Mouse (Mus musculus): ENCODE data around the gene Kcnt1. TPM values are rescaled to one million over a fixed set of nuclear protein-coding genes. Genes with fewer than 3 reads are reported as not detected.

Gene Kcnt1
- polyA plus RNA-seq (2015; fragmentation: Nextera tagmentation; extraction: Ambion mirVana) = 32.2 and 34.0 TPM in 2 replicates

GRCm38 (mm10) chr2:25863337-25864131, at the start of gene Kcnt1:
TSS of gene Kcnt1 (plus strand) at chr2:25863734.

GRCm38 (mm10) chr2:25815748-25816147, 47.8 kb upstream of the Kcnt1 start, which contains the start of gene Glt6d1:
TSS of gene Glt6d1 (minus strand) at chr2:25815848.

GRCm38 (mm10) chr2:25822806-25823205, 40.7 kb upstream of the Kcnt1 start, which contains the start of gene Lcn9:
TSS of gene Lcn9 (plus strand) at chr2:25823153.

GRCm38 (mm10) chr2:25847226-25847625, 16.3 kb upstream of the Kcnt1 start, which contains the start of gene Sohlh1:
TSS of gene Sohlh1 (minus strand) at chr2:25847248.

Other genes starting within 250 kb of the Kcnt1 start
- 0.45 and 0.50 TPM in 2 replicates for gene Ccdc183, start 246.1 kb upstream of the Kcnt1 start, polyA plus RNA-seq (2015; fragmentation: Nextera tagmentation; extraction: Ambion mirVana)
- gene Tmem141, start 241.7 kb upstream of the Kcnt1 start, polyA plus RNA-seq (2015; fragmentation: Nextera tagmentation; extraction: Ambion mirVana) = 63.4 and 65.7 TPM in 2 replicates
- gene Fcna, start 235.7 kb upstream of the Kcnt1 start, polyA plus RNA-seq (2015; fragmentation: Nextera tagmentation; extraction: Ambion mirVana) = 13.4 and 13.6 TPM in 2 replicates
- gene Lcn8, start 210.6 kb upstream of the Kcnt1 start, polyA plus RNA-seq (2015; fragmentation: Nextera tagmentation; extraction: Ambion mirVana) = not detected in 2 replicates
- not detected in 2 replicates for gene Lcn5, start 205.8 kb upstream of the Kcnt1 start, polyA plus RNA-seq (2015; fragmentation: Nextera tagmentation; extraction: Ambion mirVana)
- gene Lcn6, start 186.9 kb upstream of the Kcnt1 start, polyA plus RNA-seq (2015; fragmentation: Nextera tagmentation; extraction: Ambion mirVana) = not detected in 2 replicates
- gene Lcn10, start 181.0 kb upstream of the Kcnt1 start, polyA plus RNA-seq (2015; fragmentation: Nextera tagmentation; extraction: Ambion mirVana) = not detected in 2 replicates
- gene Obp2a, start 163.7 kb upstream of the Kcnt1 start, polyA plus RNA-seq (2015; fragmentation: Nextera tagmentation; extraction: Ambion mirVana) = not detected in 2 replicates
- 259 and 263 TPM in 2 replicates for gene Bmyc, start 157.0 kb upstream of the Kcnt1 start, polyA plus RNA-seq (2015; fragmentation: Nextera tagmentation; extraction: Ambion mirVana)
- gene Obp2b, start 126.7 kb upstream of the Kcnt1 start, polyA plus RNA-seq (2015; fragmentation: Nextera tagmentation; extraction: Ambion mirVana) = not detected in 2 replicates
- gene Lcn3, start 98.2 kb upstream of the Kcnt1 start, polyA plus RNA-seq (2015; fragmentation: Nextera tagmentation; extraction: Ambion mirVana) = not detected in 2 replicates
- gene Lcn11, start 86.7 kb upstream of the Kcnt1 start, polyA plus RNA-seq (2015; fragmentation: Nextera tagmentation; extraction: Ambion mirVana) = not detected in 2 replicates
- gene Gm13539, start 81.5 kb upstream of the Kcnt1 start, polyA plus RNA-seq (2015; fragmentation: Nextera tagmentation; extraction: Ambion mirVana) = not detected in 2 replicates
- gene Glt6d1, start 47.9 kb upstream of the Kcnt1 start, polyA plus RNA-seq (2015; fragmentation: Nextera tagmentation; extraction: Ambion mirVana) = not detected in 2 replicates
- gene Lcn9, start 40.6 kb upstream of the Kcnt1 start, polyA plus RNA-seq (2015; fragmentation: Nextera tagmentation; extraction: Ambion mirVana) = not detected in 2 replicates
- gene Sohlh1, start 16.5 kb upstream of the Kcnt1 start, polyA plus RNA-seq (2015; fragmentation: Nextera tagmentation; extraction: Ambion mirVana) = not detected in 2 replicates
- 43.7 and 44.5 TPM in 2 replicates for gene Camsap1, start 119.5 kb downstream of the Kcnt1 start, polyA plus RNA-seq (2015; fragmentation: Nextera tagmentation; extraction: Ambion mirVana)
- 156 and 162 TPM in 2 replicates for gene Ubac1, start 158.0 kb downstream of the Kcnt1 start, polyA plus RNA-seq (2015; fragmentation: Nextera tagmentation; extraction: Ambion mirVana)